Mouse (Mus musculus) forebrain, embryonic 16.5 days (tissue): Measurements from ENCODE around the gene Rapgef5. TPM values are rescaled to one million over a fixed set of nuclear protein-coding genes. Genes with fewer than 3 reads are reported as not detected.

Experiments
- ATAC-seq: fragments of 200-750 bp; cut with Nextera tagmentation; 2 replicates; pipeline ENCODE4 v1.8.0; 2017; ENCODE audit warnings: mild to moderate bottlenecking, moderate library complexity
- H3K27ac ChIP-seq: fragments of 300-500 bp; sonication (generic); 2 replicates; pipeline ENCODE4 v1.5.1; 2014; ENCODE audit warnings: low read length, control low read depth
- H3K27me3 ChIP-seq: fragments of 300-500 bp; sonication (generic); replicated peaks from 2 replicates; pipeline ENCODE4 v1.6.1; 2014; ENCODE audit warnings: low read length; ENCODE audit not compliant: control insufficient read depth, insufficient read depth
- H3K36me3 ChIP-seq: fragments of 300-500 bp; sonication (generic); 2 replicates; pipeline ENCODE4 v1.6.1; 2014; ENCODE audit not compliant: control insufficient read depth, insufficient read depth
- H3K4me1 ChIP-seq: fragments of 300-500 bp; sonication (generic); replicated peaks from 2 replicates; pipeline ENCODE4 v1.6.1; 2014; ENCODE audit warnings: low read length; ENCODE audit not compliant: control insufficient read depth, insufficient read depth
- H3K4me2 ChIP-seq: fragments of 300-500 bp; sonication (generic); 2 replicates; pipeline ENCODE4 v1.6.1; 2014; ENCODE audit warnings: mild to moderate bottlenecking, low read length, control low read depth
- H3K4me3 ChIP-seq: fragments of 300-500 bp; sonication (generic); replicated peaks from 2 replicates; pipeline ENCODE4 v1.5.1; 2014; ENCODE audit warnings: mild to moderate bottlenecking, low read length, control low read depth
- H3K9ac ChIP-seq: fragments of 300-500 bp; sonication (generic); replicated peaks from 2 replicates; pipeline ENCODE4 v1.6.1; 2014; ENCODE audit warnings: low read depth, low read length, control low read depth
- H3K9me3 ChIP-seq: fragments of 300-500 bp; sonication (generic); 2 replicates; pipeline ENCODE4 v1.6.1; 2016; ENCODE audit warnings: low read length; ENCODE audit not compliant: control insufficient read depth
- WGBS: fragments of 180-500 bp; shearing (Covaris S2); extraction: QIAGEN DNeasy Blood & Tissue Kit; methylation state at CpG from one replicate; pipeline ENCODE4 v1.1.7; 2014; 5-methylcytosine and 5-hydroxymethylcytosine counted together
- polyA plus RNA-seq: library from polyadenylated mRNA; unstranded; fragments of >200 nt; fragmentation: Nextera tagmentation; extraction: Ambion mirVana; gene quantifications from 2 replicates; pipeline ENCODE4 v1.2.1, GENCODE M21; 2015

Rapgef5 gene
- polyA plus RNA-seq, 1 experiment from 2014 or later, result 36.6 TPM

DNA sequence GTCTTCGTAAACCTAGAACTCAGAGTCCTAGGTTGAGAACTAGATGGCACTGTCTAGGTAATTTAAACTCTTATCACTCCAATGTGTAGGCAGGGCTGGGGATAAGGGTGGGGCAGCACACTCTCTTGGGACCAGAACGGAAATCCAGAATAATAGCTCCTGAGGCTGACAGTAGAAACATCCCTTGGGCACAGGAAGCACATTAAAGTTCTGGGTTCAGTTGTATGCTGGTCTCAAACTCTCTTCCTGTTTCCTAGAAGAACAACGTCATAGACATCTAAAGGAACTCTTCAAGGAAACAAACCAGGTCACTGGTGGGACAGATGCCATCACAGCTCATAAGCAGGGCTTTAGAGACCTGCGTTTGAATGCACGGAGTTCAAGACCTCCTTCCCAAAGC lies 17.0 kb upstream of the Rapgef5 start:
- no peak for ATAC-seq
- no peak overlapping the region for H3K4me3 ChIP-seq
- H3K27me3 ChIP-seq, result no peaks in the 10 kb centered on the region
- peaks cover 3% of the 10 kb centered on the region; the same call in 1 of the 2 replicates for H3K4me1 ChIP-seq
- WGBS, result 91% methylated on average over 5 of the region's 5 CpGs
- no peak overlapping the region for H3K27ac ChIP-seq
- no peak overlapping the region for H3K9ac ChIP-seq
- H3K4me2 ChIP-seq, result no peak overlapping the region
- no peaks in the 10 kb centered on the region for H3K36me3 ChIP-seq
- H3K9me3 ChIP-seq, result no peaks in the 10 kb centered on the region

DNA sequence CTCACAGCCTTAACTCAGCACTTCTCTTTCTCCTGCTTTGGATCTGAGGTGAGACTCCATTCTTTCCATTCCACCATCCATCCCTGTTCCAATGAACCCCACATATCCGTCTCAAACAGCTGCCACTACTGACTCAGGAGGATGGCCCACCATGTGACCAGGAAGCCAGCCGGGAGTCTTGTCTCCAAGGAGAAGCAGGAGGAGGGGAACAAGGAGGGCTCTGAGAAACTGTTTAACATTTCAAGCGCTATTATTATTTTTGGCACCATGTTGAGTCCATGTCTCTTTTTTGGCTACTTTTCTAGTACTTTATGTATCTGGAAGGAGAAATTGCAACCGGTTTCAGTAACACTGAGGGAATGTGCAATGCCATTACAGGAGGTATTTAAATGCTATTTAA lies 15.1 kb upstream of the Rapgef5 start:
- H3K4me2 ChIP-seq, result no peak overlapping the region
- H3K9me3 ChIP-seq, result no peaks in the 10 kb centered on the region
- no peak overlapping the region for H3K27ac ChIP-seq
- no peaks in the 10 kb centered on the region for H3K36me3 ChIP-seq
- peaks cover 3% of the 10 kb centered on the region; the same call in 1 of the 2 replicates for H3K4me1 ChIP-seq
- ATAC-seq, result no peak
- 65% methylated on average over 4 of the region's 4 CpGs for WGBS
- H3K9ac ChIP-seq, result no peak overlapping the region
- no peaks in the 10 kb centered on the region for H3K27me3 ChIP-seq
- H3K4me3 ChIP-seq, result no peak overlapping the region

DNA sequence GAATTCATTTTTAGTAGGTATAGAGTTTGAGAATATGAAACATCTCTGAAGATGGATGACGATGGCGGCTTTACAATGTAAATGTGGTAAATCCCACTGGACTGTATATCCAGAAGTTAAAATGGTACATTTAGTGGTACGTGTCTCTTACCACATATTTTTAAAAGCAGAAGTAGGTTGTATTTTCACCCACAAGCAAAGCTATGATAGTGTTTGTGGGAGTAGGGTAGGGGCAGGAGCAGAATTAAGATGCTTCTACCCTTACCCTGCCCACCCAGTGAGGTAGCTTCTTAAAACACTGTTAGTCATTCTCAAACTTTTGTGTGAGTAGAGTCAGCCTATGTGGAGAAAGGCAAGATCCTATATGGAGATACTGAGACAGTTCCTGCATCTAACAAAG lies 13.4 kb upstream of the Rapgef5 start:
- Histone ChIP-seq H3K4me3 (no peak overlapping the region), H3K27me3 (no peaks in the 10 kb centered on the region), H3K27ac (no peak overlapping the region), H3K9ac (no peak overlapping the region), H3K9me3 (no peaks in the 10 kb centered on the region), H3K4me2 (no peak overlapping the region), H3K36me3 (no peaks in the 10 kb centered on the region), H3K4me1 (peaks cover 3% of the 10 kb centered on the region; the same call in 1 of the 2 replicates)
- ATAC-seq, result no peak
- 92% methylated on average over 3 of the region's 3 CpGs for WGBS

DNA sequence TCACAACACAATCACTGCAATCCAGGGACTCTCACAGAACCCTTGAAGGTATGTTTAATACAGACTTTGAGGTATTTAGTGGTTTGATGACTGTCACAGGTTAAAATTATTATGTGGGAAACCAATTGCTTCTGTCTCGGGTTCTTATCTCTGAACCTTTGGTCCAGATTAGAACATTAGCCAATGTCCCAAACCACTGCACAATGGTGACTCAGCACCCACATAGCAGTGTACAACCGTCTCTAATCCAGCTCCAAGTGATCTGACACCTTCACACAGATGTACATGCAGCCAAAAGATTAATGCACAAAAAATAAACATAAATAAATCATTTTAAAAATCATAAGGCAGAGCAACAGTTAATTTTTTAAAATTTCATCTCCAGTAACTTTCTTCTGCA lies 11.1 kb upstream of the Rapgef5 start:
- 89% methylated on average over 2 of the region's 2 CpGs for WGBS
- Histone ChIP-seq H3K4me3 (no peak overlapping the region), H3K36me3 (no peaks in the 10 kb centered on the region), H3K4me1 (peaks cover 3% of the 10 kb centered on the region; the same call in 1 of the 2 replicates), H3K9me3 (no peaks in the 10 kb centered on the region), H3K27ac (no peak overlapping the region), H3K27me3 (no peaks in the 10 kb centered on the region), H3K9ac (no peak overlapping the region), H3K4me2 (no peak overlapping the region)
- no peak for ATAC-seq

DNA sequence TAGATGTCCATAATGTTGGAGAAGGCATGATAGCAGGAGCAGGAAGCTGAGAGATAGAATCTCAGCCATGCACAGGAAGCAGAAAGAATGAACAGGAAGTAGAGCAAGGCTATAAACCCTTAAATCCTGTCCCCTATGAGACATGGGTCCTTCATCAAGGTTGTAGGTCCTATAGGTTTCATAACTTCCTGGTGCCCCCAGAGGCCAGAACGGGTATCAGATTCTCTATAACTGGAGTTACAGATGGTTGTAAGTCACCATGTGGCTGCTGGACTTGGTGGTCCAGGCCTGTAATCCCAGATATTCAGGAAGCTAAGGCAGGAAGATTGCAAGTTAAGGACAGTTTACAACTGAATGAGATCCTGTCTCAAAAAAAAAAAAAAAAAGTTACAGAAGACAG lies 8.5 kb upstream of the Rapgef5 start:
- H3K4me3 ChIP-seq, result no peak overlapping the region
- WGBS, result 77% methylated on average over 1 of the region's 1 CpGs
- no peak overlapping the region for H3K9ac ChIP-seq
- no peak for ATAC-seq
- no peaks in the 10 kb centered on the region for H3K9me3 ChIP-seq
- no peak overlapping the region for H3K27ac ChIP-seq
- H3K4me2 ChIP-seq, result no peak overlapping the region
- no peaks in the 10 kb centered on the region for H3K4me1 ChIP-seq
- no peaks in the 10 kb centered on the region for H3K27me3 ChIP-seq
- H3K36me3 ChIP-seq, result no peaks in the 10 kb centered on the region

DNA sequence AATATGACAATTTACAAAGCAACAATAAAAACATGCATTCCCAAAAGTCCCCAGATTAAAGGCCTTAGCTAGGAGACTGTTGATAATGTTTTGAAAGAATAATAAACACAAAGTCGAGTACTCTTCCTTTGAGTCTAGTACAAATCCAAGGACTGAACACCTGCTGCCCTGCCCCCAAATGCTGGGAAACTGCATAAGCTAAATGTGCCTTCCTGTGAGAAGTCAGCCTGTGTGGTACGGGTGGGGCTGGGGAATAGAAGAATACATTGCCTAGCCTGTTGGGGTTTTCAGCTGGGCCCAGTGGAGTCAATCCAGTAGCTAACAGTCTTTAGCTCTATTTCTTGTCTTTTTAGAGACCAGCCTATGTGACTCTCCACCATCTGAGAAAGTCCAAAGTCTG lies 6.4 kb upstream of the Rapgef5 start:
- no peaks in the 10 kb centered on the region for H3K36me3 ChIP-seq
- no peak for ATAC-seq
- H3K9me3 ChIP-seq, result no peaks in the 10 kb centered on the region
- no peaks in the 10 kb centered on the region for H3K27me3 ChIP-seq
- no peak overlapping the region for H3K27ac ChIP-seq
- H3K4me1 ChIP-seq, result no peaks in the 10 kb centered on the region
- WGBS, result 54% methylated on average over 2 of the region's 2 CpGs
- no peak overlapping the region for H3K9ac ChIP-seq
- no peak overlapping the region for H3K4me3 ChIP-seq
- H3K4me2 ChIP-seq, result no peak overlapping the region

DNA sequence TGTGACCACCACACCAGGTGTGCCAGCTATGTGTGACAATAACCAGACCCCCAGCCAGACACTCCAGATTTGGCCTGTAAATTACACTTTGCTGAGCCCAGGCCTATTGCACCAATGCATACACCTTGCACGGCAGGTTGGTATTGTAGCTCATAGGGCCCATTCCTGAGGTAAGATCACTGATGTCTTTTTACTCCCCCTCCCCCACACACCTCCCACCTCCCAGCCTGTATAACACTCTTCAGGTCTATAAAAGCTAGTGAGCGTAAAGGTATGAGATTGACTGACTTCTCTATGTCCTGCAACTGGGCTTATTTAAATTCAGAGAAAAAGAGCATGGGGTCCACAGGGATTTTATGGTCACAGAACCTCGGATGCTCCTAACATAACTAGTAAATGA lies 3.8 kb upstream of the Rapgef5 start:
- no peak overlapping the region for H3K27ac ChIP-seq

DNA sequence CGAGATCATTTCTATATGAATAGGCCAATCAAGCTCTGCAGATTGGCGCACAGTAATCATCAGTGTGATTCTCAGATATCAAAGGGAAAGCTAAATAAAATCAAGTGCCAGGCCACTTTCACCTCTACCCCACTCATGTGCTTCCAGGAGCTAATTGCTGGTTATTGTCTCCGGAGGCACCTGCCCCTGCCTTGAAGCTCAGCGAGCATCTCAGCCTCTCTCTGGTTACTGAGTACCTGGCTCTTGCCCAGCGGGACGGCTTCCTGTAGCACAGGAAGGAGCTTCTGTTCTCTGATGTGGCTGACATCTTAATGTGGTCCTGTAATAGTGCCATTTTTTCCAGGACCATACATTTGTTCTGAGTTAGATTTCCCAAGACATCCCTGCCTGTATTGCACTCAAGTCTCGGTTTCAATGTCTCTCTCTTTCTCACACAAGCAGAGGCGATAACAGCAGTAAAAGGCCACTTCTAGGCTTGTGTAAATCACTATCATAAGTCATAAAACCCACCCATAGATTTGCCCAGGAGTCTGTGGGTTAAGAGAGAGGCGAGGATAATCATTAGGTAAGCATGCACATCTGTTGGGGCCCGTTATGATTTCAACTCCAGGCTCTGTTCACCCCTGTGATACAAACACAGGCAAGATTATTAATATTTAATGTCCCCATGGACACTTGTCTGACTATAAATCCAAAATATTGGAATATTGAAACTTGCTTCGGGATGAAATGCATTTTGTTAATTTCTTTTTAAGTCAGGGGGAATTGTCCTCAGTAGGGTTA lies 2.9 kb upstream of the Rapgef5 start:
- Histone ChIP-seq H3K27me3 (no peaks in the 10 kb centered on the region), H3K4me1 (no peaks in the 10 kb centered on the region), H3K4me2 (no peak overlapping the region), H3K9ac (no peak overlapping the region), H3K36me3 (no peaks in the 10 kb centered on the region), H3K9me3 (no peaks in the 10 kb centered on the region), H3K4me3 (no peak overlapping the region), H3K27ac (no peak overlapping the region)
- 66% methylated on average over 11 of the region's 11 CpGs for WGBS
- no peak for ATAC-seq

More for the DNA sequence above, 3.8 kb upstream of the Rapgef5 start:
- Histone ChIP-seq H3K4me1 (no peaks in the 10 kb centered on the region), H3K4me3 (no peak overlapping the region), H3K9me3 (no peaks in the 10 kb centered on the region), H3K36me3 (no peaks in the 10 kb centered on the region), H3K9ac (no peak overlapping the region), H3K27me3 (no peaks in the 10 kb centered on the region), H3K4me2 (no peak overlapping the region)
- WGBS, result 90% methylated on average over 3 of the region's 3 CpGs
- no peak for ATAC-seq

DNA sequence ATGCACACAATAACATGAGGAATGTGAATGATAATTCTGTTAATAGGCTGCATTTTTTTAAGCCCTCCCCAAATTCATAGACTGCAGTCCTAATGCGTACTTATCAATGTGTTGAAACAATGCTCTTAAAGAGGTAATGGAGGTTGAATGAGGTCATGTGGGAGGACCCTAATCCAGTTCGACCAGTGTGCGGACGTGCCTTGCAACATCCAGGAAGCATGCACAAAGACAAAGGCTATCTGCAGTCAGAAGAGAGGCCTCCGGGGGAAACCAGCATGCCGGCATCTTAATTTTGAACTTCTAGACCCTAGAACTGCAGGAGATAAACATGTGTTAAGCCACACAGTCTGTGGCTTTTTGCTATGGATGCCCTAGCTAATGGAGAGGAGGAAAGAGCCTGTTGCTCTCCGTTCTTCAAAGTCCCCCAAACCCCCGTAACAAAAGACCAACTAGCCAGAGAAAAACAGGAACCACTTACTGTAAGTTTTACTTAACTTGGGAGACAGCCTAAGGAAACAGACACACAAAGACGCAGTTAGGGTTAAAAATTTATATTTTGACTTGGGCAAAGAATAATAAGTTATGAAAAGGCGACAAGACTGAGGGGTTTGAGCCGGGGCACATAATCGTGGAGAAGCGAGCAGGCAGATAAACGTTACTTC lies 1.1 kb downstream of the Rapgef5 start:
- 71% methylated on average over 14 of the region's 14 CpGs for WGBS
- no peak for ATAC-seq
- no peaks in the 10 kb centered on the region for H3K9me3 ChIP-seq
- H3K36me3 ChIP-seq, result no peaks in the 10 kb centered on the region
- no peak overlapping the region for H3K4me3 ChIP-seq
- no peaks in the 10 kb centered on the region for H3K27me3 ChIP-seq
- H3K4me1 ChIP-seq, result no peaks in the 10 kb centered on the region
- H3K27ac ChIP-seq, result no peak overlapping the region
- H3K9ac ChIP-seq, result no peak overlapping the region
- H3K4me2 ChIP-seq, result no peak overlapping the region
